Mouse (Mus musculus) megakaryocyte, embryonic 14.5 days (primary cell): Measurements from ENCODE around the gene Ank3.

ENCODE experiments used
- FLI1 ChIP-seq: IDR thresholded peaks from 2 replicates; pipeline ENCODE4 v1.6.1; 2012; ENCODE audit warnings: low read length, inconsistent platforms, mixed read lengths
- GATA1 ChIP-seq: IDR thresholded peaks from 3 replicates; pipeline ENCODE4 v1.6.1; 2012; ENCODE audit warnings: mixed read lengths, low read length, inconsistent platforms, borderline replicate concordance

DNA sequence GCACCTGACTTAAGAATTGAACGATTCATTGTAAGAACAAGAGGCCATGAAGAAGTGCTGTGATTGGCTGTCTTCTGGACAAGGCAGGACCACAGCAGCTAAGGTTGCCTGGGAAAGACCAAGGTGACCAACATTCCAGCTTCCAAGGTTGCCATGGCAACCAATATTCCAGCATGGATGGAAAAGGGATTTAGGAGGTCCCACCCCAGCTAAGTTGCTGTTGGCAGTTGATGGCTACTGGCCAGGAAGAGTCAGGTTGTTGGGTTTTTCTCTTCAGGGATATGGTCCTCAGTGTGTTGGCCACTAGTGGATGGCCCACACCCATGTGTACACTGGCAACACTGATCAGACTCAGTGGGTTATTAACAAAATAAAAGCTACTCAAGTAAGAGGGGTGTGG, 204.1 kb downstream of the Ank3 start:
- TF ChIP-seq GATA1 (no peak), FLI1 (no peak)
